Mouse (Mus musculus) lung, embryonic 14.5 days (tissue): ENCODE data around the gene Mrpl44. TPM values are rescaled to one million over a fixed set of nuclear protein-coding genes. Genes with fewer than 3 reads are reported as not detected.

ENCODE experiments used
- ATAC-seq: fragments of 200-750 bp; cut with Nextera tagmentation; 2 replicates; pipeline ENCODE4 v1.8.0; 2017; ENCODE audit warnings: mild to moderate bottlenecking, moderate TSS enrichment, moderate library complexity; ENCODE audit not compliant: insufficient read depth
- DNase-seq: peaks from one replicate; pipeline ENCODE4 v3.0.0-alpha.2; 2015
- H3K27ac ChIP-seq: fragments of 300-500 bp; sonication (generic); 2 replicates; pipeline ENCODE4 v1.5.1; 2014; ENCODE audit warnings: low read depth, mild to moderate bottlenecking, moderate library complexity
- H3K27me3 ChIP-seq: fragments of 300-500 bp; sonication (generic); 2 replicates; pipeline ENCODE4 v1.6.1; 2014; ENCODE audit warnings: low read length, control low read depth; ENCODE audit not compliant: insufficient read depth
- H3K36me3 ChIP-seq: fragments of 300-500 bp; sonication (generic); 2 replicates; pipeline ENCODE4 v1.6.1; 2014; ENCODE audit warnings: control low read depth; ENCODE audit not compliant: insufficient read depth
- H3K4me1 ChIP-seq: fragments of 300-500 bp; sonication (generic); 2 replicates; pipeline ENCODE4 v1.6.1; 2014; ENCODE audit warnings: antibody characterized with exemption, control low read depth; ENCODE audit not compliant: insufficient read depth
- H3K4me2 ChIP-seq: fragments of 300-500 bp; sonication (generic); 2 replicates; pipeline ENCODE4 v1.6.1; 2014; ENCODE audit warnings: mild to moderate bottlenecking
- H3K4me3 ChIP-seq: fragments of 300-500 bp; sonication (generic); 2 replicates; pipeline ENCODE4 v1.5.1; 2014; ENCODE audit warnings: low read depth, low read length
- H3K9ac ChIP-seq: fragments of 300-500 bp; sonication (generic); 2 replicates; pipeline ENCODE4 v1.6.1; 2014
- H3K9me3 ChIP-seq: fragments of 300-500 bp; sonication (generic); 2 replicates; pipeline ENCODE4 v1.6.1; 2016; ENCODE audit warnings: low read depth, low read length, control low read depth
- CTCF ChIP-seq: IDR thresholded peaks from 2 replicates; pipeline ENCODE4 v1.5.1; 2016; ENCODE audit warnings: antibody characterized with exemption, low read depth
- WGBS: fragments of 180-500 bp; shearing (Covaris S2); extraction: QIAGEN DNeasy Blood & Tissue Kit; methylation state at CpG from one replicate; pipeline ENCODE4 v1.1.7; 2014; 5-methylcytosine and 5-hydroxymethylcytosine counted together
- polyA plus RNA-seq: library from polyadenylated mRNA; unstranded; fragments of >200 nt; fragmentation: Nextera tagmentation; extraction: Ambion mirVana; gene quantifications from 2 replicates; pipeline ENCODE4 v1.2.1, GENCODE M21; 2014

Gene Mrpl44
- polyA plus RNA-seq, 1 experiment from 2014 or later = 52.8 TPM

DNA sequence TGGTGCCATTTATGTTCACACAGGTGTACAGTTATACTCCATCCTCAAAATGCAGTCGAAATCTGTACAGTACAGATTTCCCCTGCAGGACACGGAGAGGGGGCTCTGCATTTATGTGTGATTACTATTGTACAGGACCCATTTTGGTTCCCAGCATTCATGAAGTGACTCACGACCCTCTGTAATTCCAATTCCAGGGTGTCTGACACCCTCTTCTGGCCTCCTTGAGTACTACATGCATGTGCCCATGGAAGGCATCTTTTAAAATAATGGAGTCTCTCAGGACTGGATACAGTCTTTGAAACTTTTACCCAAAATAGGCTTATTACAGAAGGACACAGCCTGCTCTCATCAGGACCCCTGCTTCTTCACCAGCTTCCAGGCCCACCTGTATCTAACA lies 6.6 kb downstream of the Mrpl44 start:
- Histone ChIP-seq H3K4me2 (no peak overlapping the region), H3K27ac (no peak overlapping the region), H3K27me3 (no peaks in the 10 kb centered on the region), H3K36me3 (peaks cover 58% of the 10 kb centered on the region), H3K9ac (no peak overlapping the region), H3K9me3 (no peaks in the 10 kb centered on the region), H3K4me3 (no peak overlapping the region), H3K4me1 (no peaks in the 10 kb centered on the region)
- ATAC-seq (no peak), DNase-seq (no peak)
- 85% methylated on average over 3 of the region's 3 CpGs for WGBS
- TF ChIP-seq CTCF = peak; percentile 52

DNA sequence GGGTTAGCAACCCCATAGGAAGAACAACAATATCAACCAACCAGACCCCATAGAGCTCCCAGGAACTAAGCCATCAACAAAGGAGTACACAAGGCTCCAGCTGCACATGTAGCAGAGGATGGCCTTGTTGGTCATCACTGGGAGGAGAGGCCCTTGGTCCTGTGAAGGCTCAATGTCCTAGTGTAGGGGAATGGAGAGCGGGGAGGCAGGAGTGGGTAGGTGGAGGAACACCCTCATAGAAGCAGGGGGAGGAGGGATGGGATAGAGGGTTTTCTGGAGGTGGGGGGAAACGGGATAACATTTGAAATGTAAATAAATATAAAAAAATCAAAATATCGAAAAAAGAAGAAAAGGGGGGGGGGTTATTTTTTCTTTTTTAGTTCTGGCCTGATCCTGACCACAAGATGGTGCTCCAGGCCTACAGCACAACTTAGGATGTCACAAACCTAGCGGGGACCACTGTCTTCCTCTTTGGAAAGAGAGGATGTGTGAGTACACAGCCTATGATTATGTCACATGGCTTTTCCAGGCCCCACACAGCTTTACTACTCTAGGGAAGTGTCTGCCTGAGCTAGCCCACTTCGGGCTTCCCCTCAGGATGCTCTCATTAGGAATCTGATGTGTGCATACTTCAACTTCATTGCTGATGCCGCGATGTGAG lies 10.6 kb downstream of the Mrpl44 start:
- ATAC-seq (peak; percentile 88), DNase-seq (peak; percentile 79)
- no peaks in the 10 kb centered on the region for H3K27me3 ChIP-seq
- peaks cover 20% of the 10 kb centered on the region for H3K36me3 ChIP-seq
- no peaks in the 10 kb centered on the region for H3K9me3 ChIP-seq
- no peak overlapping the region for H3K9ac ChIP-seq
- H3K4me3 ChIP-seq = no peak overlapping the region
- no peak overlapping the region for H3K4me2 ChIP-seq
- no peak overlapping the region for H3K27ac ChIP-seq
- H3K4me1 ChIP-seq = no peaks in the 10 kb centered on the region
- TF ChIP-seq CTCF = peak; percentile 72
- WGBS = 56% methylated on average over 7 of the region's 7 CpGs

DNA sequence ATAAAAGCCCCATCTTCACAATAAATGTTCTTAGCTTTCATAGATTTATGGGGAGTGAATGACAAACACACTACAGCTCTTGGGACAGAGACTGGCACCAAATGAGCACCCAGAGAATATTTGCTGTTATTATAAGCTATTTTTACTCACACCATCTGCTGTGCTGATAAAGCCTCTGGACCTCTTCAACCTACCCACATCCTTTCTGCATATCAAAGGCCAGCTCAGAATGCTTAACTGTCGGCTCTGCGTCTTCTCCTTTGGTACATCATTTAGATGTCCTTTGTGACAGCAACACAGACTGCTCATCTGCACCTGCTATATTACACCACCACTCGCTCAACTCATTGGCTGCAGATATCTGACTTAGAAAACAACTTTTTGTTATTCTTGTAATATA lies 21.3 kb downstream of the Mrpl44 start:
- H3K9me3 ChIP-seq = no peaks in the 10 kb centered on the region
- peaks cover 57% of the 10 kb centered on the region for H3K36me3 ChIP-seq
- WGBS = 80% methylated on average over 3 of the region's 3 CpGs
- no peak overlapping the region for H3K27ac ChIP-seq
- no peaks in the 10 kb centered on the region for H3K27me3 ChIP-seq
- H3K9ac ChIP-seq = no peak overlapping the region
- no peak overlapping the region for H3K4me2 ChIP-seq
- no peak for DNase-seq
- no peaks in the 10 kb centered on the region for H3K4me1 ChIP-seq
- ATAC-seq = no peak
- H3K4me3 ChIP-seq = no peak overlapping the region
- TF ChIP-seq CTCF = no peak

DNA sequence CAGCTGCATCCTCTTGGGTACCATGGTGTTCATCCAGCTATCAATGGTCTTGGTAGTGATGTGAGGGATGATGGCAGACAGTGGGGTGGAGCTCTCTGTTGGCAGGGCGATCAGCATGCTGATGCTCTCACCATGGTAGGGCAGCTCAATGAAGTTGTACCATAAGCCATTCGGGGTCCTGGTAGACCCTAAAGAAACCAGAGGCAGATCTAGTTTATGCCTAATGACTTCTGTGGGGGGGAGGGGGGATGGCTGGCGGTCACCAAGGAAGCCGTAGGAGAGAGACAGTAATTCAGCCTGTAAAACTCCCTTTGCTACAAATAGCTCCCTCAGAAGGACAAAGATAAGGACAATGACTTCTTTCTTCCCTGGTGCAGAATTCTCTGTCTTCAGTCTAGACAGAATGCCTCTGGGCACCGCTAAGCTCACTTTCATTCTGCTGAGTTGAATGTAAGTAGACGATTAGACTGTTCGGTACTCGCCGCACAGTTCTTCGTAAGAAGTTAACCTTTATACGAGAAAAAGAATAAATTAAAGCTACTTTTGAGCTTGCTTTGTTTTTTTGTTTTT lies 27.1 kb downstream of the Mrpl44 start:
- ATAC-seq = no peak
- no peak overlapping the region for H3K9ac ChIP-seq
- 92% methylated on average over 11 of the region's 11 CpGs for WGBS
- no peak overlapping the region for H3K27ac ChIP-seq
- peaks cover 5% of the 10 kb centered on the region; the same call in 1 of the 2 replicates for H3K4me1 ChIP-seq
- no peak overlapping the region for H3K4me2 ChIP-seq
- no peaks in the 10 kb centered on the region for H3K27me3 ChIP-seq
- no peak for TF ChIP-seq CTCF
- peaks cover 33% of the 10 kb centered on the region; the same call in 1 of the 2 replicates for H3K36me3 ChIP-seq
- no peaks in the 10 kb centered on the region for H3K9me3 ChIP-seq
- no peak overlapping the region for H3K4me3 ChIP-seq
- DNase-seq = no peak

DNA sequence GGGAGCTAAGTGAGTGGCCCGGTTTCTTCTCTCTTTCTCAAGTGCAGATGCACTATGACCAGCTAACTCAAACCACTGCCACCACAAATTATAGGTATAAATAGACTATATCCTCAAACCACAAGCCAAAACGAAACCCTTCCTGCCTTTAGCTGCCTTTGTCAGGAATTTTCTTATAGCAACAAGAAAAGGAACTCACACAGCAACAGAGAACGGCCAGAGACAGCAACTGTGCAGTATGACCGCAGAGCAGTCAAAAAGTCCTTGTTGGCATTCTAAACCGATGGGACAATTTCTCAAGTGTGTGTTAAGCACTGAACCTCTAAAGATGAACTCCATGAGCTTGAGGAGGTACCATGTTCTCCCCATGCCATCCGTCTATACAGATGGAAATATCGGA lies 27.8 kb downstream of the Mrpl44 start:
- TF ChIP-seq CTCF = no peak
- Histone ChIP-seq H3K27ac (no peak overlapping the region), H3K4me3 (no peak overlapping the region), H3K9me3 (no peaks in the 10 kb centered on the region), H3K27me3 (no peaks in the 10 kb centered on the region), H3K4me2 (no peak overlapping the region), H3K4me1 (peaks cover 5% of the 10 kb centered on the region; the same call in 1 of the 2 replicates), H3K36me3 (peaks cover 31% of the 10 kb centered on the region; the same call in 1 of the 2 replicates), H3K9ac (no peak overlapping the region)
- DNase-seq (no peak), ATAC-seq (no peak)
- 85% methylated on average over 7 of the region's 7 CpGs for WGBS

DNA sequence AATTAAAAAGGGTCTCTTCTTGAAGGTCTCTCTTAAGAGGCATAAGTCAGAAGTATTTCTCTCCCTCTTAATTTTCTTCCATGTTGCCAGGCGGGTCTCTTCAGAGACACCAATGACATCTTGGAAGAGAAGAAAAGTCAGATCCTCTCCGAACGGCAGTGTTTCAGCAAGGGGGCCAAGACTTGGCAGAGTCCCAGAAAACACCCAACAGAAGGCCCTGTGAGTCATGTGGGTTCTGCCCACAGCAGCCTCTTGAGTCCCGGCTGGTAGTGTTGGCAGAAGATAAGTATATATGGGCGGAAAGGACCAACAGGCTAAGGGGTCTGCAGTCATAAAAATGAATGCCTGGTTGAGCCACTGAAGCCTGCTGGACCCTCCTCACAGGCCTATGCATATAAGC lies 31.0 kb downstream of the Mrpl44 start:
- 38% methylated on average over 5 of the region's 5 CpGs for WGBS
- H3K9ac ChIP-seq = no peak overlapping the region
- ATAC-seq (peak; percentile 79), DNase-seq (peak; percentile 83)
- H3K27ac ChIP-seq = no peak overlapping the region; the same call in 1 of the 2 replicates
- H3K36me3 ChIP-seq = peaks cover 23% of the 10 kb centered on the region; the same call in 1 of the 2 replicates
- peaks cover 5% of the 10 kb centered on the region; the same call in 1 of the 2 replicates for H3K4me1 ChIP-seq
- H3K4me3 ChIP-seq = no peak overlapping the region
- H3K4me2 ChIP-seq = no peak overlapping the region
- TF ChIP-seq CTCF = no peak
- H3K9me3 ChIP-seq = no peaks in the 10 kb centered on the region
- no peaks in the 10 kb centered on the region for H3K27me3 ChIP-seq

DNA sequence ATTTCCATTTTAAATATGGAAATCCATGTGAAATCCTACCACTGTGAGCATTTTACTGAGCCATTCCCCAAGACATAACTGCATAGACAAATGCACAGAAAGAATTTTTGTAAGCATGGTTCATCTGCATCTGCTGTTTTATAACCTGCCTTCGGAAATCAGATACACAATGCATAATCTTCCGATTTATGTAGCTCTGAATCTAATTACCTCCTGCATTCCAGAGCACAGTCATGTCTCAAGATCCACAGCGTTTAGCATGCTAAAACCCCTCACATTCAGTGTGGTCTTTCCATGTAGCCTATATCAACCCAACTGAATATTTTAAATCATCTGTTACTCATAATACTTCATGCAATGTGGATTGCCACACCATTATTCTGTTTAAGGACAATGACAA lies 33.6 kb downstream of the Mrpl44 start:
- Histone ChIP-seq H3K36me3 (peaks cover 18% of the 10 kb centered on the region; the same call in 1 of the 2 replicates), H3K4me3 (no peak overlapping the region), H3K27me3 (no peaks in the 10 kb centered on the region), H3K9me3 (no peaks in the 10 kb centered on the region), H3K27ac (no peak overlapping the region), H3K9ac (no peak overlapping the region), H3K4me2 (no peak overlapping the region), H3K4me1 (peaks cover 5% of the 10 kb centered on the region; the same call in 1 of the 2 replicates)
- TF ChIP-seq CTCF = no peak
- WGBS = 87% methylated on average over 3 of the region's 3 CpGs
- DNase-seq = no peak
- ATAC-seq = no peak
